Mouse (Mus musculus) liver, embryonic 16.5 days (tissue): ENCODE measurements at regions not wholly inside any gene's neighbourhood (a gene's known extent, or its start where the extent isn't known, plus 50 kb on each side); places are given as distances from the start of the nearest gene placed in this dataset.
A peak's percentile ranks its signal among the peaks of the same experiment; 100 is the strongest.

Experiments used
- ATAC-seq: fragments of 200-750 bp; cut with Nextera tagmentation; 2 replicates; pipeline ENCODE4 v1.8.0; 2017; ENCODE audit warnings: low read depth, mild to moderate bottlenecking, moderate number of reproducible peaks, moderate library complexity
- H3K27ac ChIP-seq: fragments of 300-500 bp; sonication (generic); 2 replicates; pipeline ENCODE4 v1.5.1; 2014; ENCODE audit warnings: mild to moderate bottlenecking, low read length
- H3K27me3 ChIP-seq: fragments of 300-500 bp; sonication (generic); 2 replicates; pipeline ENCODE4 v1.6.1; 2014; ENCODE audit warnings: low read depth, low read length, mixed read lengths; ENCODE audit not compliant: control insufficient read depth, insufficient read depth
- H3K36me3 ChIP-seq: fragments of 300-500 bp; sonication (generic); 2 replicates; pipeline ENCODE4 v1.6.1; 2014; ENCODE audit warnings: mild to moderate bottlenecking; ENCODE audit not compliant: control insufficient read depth, insufficient read depth
- H3K4me1 ChIP-seq: fragments of 300-500 bp; sonication (generic); 2 replicates; pipeline ENCODE4 v1.6.1; 2014; ENCODE audit warnings: low read depth, low read length, mixed read lengths; ENCODE audit not compliant: control insufficient read depth
- H3K4me2 ChIP-seq: fragments of 300-500 bp; sonication (generic); 2 replicates; pipeline ENCODE4 v1.6.1; 2014; ENCODE audit warnings: low read depth, low read length, mixed read lengths
- H3K4me3 ChIP-seq: fragments of 300-500 bp; sonication (generic); 2 replicates; pipeline ENCODE4 v1.5.1; 2014; ENCODE audit warnings: low read depth, mild to moderate bottlenecking, low read length
- H3K9ac ChIP-seq: fragments of 300-500 bp; sonication (generic); 2 replicates; pipeline ENCODE4 v1.6.1; 2014; ENCODE audit warnings: low read depth, low read length
- H3K9me3 ChIP-seq: fragments of 300-500 bp; sonication (generic); replicated peaks from 2 replicates; pipeline ENCODE4 v1.6.1; 2016; ENCODE audit warnings: low read length; ENCODE audit not compliant: control insufficient read depth
- WGBS: fragments of 180-500 bp; shearing (Covaris S2); extraction: QIAGEN DNeasy Blood & Tissue Kit; methylation state at CpG from one replicate; pipeline ENCODE4 v1.1.7; 2014; ENCODE audit not compliant: insufficient replicate concordance; 5-methylcytosine and 5-hydroxymethylcytosine counted together

- ATAC-seq: no peak
- no peaks in the 10 kb centered on the region for H3K36me3 ChIP-seq
- no peak overlapping the region for H3K9ac ChIP-seq
- no peaks in the 10 kb centered on the region for H3K9me3 ChIP-seq
- no peak overlapping the region for H3K4me2 ChIP-seq
- H3K27me3 ChIP-seq: no peaks in the 10 kb centered on the region
- no peak overlapping the region for H3K27ac ChIP-seq
- H3K4me1 ChIP-seq: no peaks in the 10 kb centered on the region; the same call in 1 of the 2 replicates
- 62% methylated on average over 12 of the region's 12 CpGs for WGBS
- no peak overlapping the region for H3K4me3 ChIP-seq
Measured at GRCm38 (mm10) chr10:84021167-84022120, 298.8 kb downstream of the 1500009L16Rik start.

GRCm38 (mm10) chr10:84024294-84024693 lies 301.6 kb downstream of the 1500009L16Rik start:
- no peak overlapping the region for H3K4me3 ChIP-seq
- no peak overlapping the region for H3K27ac ChIP-seq
- H3K9me3 ChIP-seq: no peaks in the 10 kb centered on the region
- ATAC-seq: no peak
- no peak overlapping the region for H3K4me2 ChIP-seq
- 60% methylated on average over 4 of the region's 4 CpGs for WGBS
- H3K9ac ChIP-seq: no peak overlapping the region
- H3K36me3 ChIP-seq: no peaks in the 10 kb centered on the region
- no peaks in the 10 kb centered on the region for H3K27me3 ChIP-seq
- H3K4me1 ChIP-seq: no peaks in the 10 kb centered on the region; the same call in 1 of the 2 replicates

GRCm38 (mm10) chr10:84024901-84025300 lies 302.2 kb downstream of the 1500009L16Rik start:
- Histone ChIP-seq H3K4me3 (no peak overlapping the region), H3K4me2 (no peak overlapping the region), H3K36me3 (no peaks in the 10 kb centered on the region), H3K9me3 (no peaks in the 10 kb centered on the region), H3K27me3 (no peaks in the 10 kb centered on the region), H3K27ac (no peak overlapping the region), H3K9ac (no peak overlapping the region), H3K4me1 (no peaks in the 10 kb centered on the region)
- 68% methylated on average over 8 of the region's 8 CpGs for WGBS
- ATAC-seq: no peak

- no peaks in the 10 kb centered on the region for H3K27me3 ChIP-seq
- H3K27ac ChIP-seq: no peak overlapping the region
- H3K4me1 ChIP-seq: no peaks in the 10 kb centered on the region
- 45% methylated on average over 4 of the region's 4 CpGs for WGBS
- ATAC-seq: no peak
- H3K9me3 ChIP-seq: no peaks in the 10 kb centered on the region
- H3K9ac ChIP-seq: no peak overlapping the region
- no peaks in the 10 kb centered on the region for H3K36me3 ChIP-seq
- no peak overlapping the region for H3K4me3 ChIP-seq
- H3K4me2 ChIP-seq: no peak overlapping the region
Measured at GRCm38 (mm10) chr10:84026798-84027197, 304.1 kb downstream of the 1500009L16Rik start.

- Histone ChIP-seq H3K9me3 (no peaks in the 10 kb centered on the region), H3K4me2 (no peak overlapping the region), H3K4me1 (no peaks in the 10 kb centered on the region), H3K9ac (no peak overlapping the region), H3K4me3 (no peak overlapping the region), H3K27me3 (no peaks in the 10 kb centered on the region), H3K36me3 (no peaks in the 10 kb centered on the region), H3K27ac (no peak overlapping the region)
- 63% methylated on average over 11 of the region's 11 CpGs for WGBS
- ATAC-seq: no peak
Measured at GRCm38 (mm10) chr10:84036131-84036877, 313.6 kb downstream of the 1500009L16Rik start.

- no peak overlapping the region for H3K4me2 ChIP-seq
- H3K9ac ChIP-seq: no peak overlapping the region
- H3K27ac ChIP-seq: no peak overlapping the region
- no peak overlapping the region for H3K4me3 ChIP-seq
- H3K9me3 ChIP-seq: no peaks in the 10 kb centered on the region
- no peak for ATAC-seq
- H3K27me3 ChIP-seq: no peaks in the 10 kb centered on the region
- H3K4me1 ChIP-seq: no peaks in the 10 kb centered on the region
- no peaks in the 10 kb centered on the region for H3K36me3 ChIP-seq
- 68% methylated on average over 5 of the region's 5 CpGs for WGBS
Measured at GRCm38 (mm10) chr10:84048706-84049105, 326.0 kb downstream of the 1500009L16Rik start.

- 57% methylated on average over 8 of the region's 8 CpGs for WGBS
- no peak for ATAC-seq
Measured at GRCm38 (mm10) chr10:84052696-84053095, 330.0 kb downstream of the 1500009L16Rik start.

GRCm38 (mm10) chr10:84054551-84055336 lies 332.1 kb downstream of the 1500009L16Rik start:
- peak; percentile 48 for ATAC-seq
- Histone ChIP-seq H3K27ac (no peak overlapping the region), H3K4me1 (no peaks in the 10 kb centered on the region; the same call in none of the 2 replicates), H3K36me3 (no peaks in the 10 kb centered on the region), H3K4me2 (no peak overlapping the region), H3K9me3 (no peaks in the 10 kb centered on the region), H3K9ac (no peak overlapping the region), H3K27me3 (no peaks in the 10 kb centered on the region), H3K4me3 (no peak overlapping the region)
- 62% methylated on average over 6 of the region's 6 CpGs for WGBS

More at GRCm38 (mm10) chr10:84052696-84053095, 330.0 kb downstream of the 1500009L16Rik start:
- H3K4me2 ChIP-seq: no peak overlapping the region
- H3K27me3 ChIP-seq: no peaks in the 10 kb centered on the region
- H3K9ac ChIP-seq: no peak overlapping the region
- H3K27ac ChIP-seq: no peak overlapping the region
- no peaks in the 10 kb centered on the region for H3K9me3 ChIP-seq
- no peaks in the 10 kb centered on the region; the same call in none of the 2 replicates for H3K4me1 ChIP-seq
- H3K4me3 ChIP-seq: no peak overlapping the region
- H3K36me3 ChIP-seq: no peaks in the 10 kb centered on the region
